Mouse (Mus musculus) hindbrain, embryonic 11.5 days (tissue): ENCODE measurements at regions not wholly inside any gene's neighbourhood (a gene's known extent, or its start where the extent isn't known, plus 50 kb on each side); places are given as distances from the start of the nearest gene placed in this dataset.

Source experiments
- ATAC-seq: fragments of 200-750 bp; cut with Nextera tagmentation; 2 replicates; pipeline ENCODE4 v1.8.0; 2017; ENCODE audit warnings: mild to moderate bottlenecking, moderate TSS enrichment, moderate library complexity; ENCODE audit not compliant: low FRiP score
- DNase-seq: peaks from one replicate; pipeline ENCODE4 v3.0.0-alpha.2; 2015; ENCODE audit warnings: low spot score
- H3K27ac ChIP-seq: fragments of 300-500 bp; sonication (generic); 2 replicates; pipeline ENCODE4 v1.5.1; 2014; ENCODE audit warnings: mild to moderate bottlenecking, low read depth, low read length
- H3K27me3 ChIP-seq: fragments of 300-500 bp; sonication (generic); 2 replicates; pipeline ENCODE4 v1.6.1; 2014; ENCODE audit warnings: mild to moderate bottlenecking, low read length, moderate library complexity, mixed read lengths; ENCODE audit not compliant: control insufficient read depth, insufficient read depth
- H3K36me3 ChIP-seq: fragments of 300-500 bp; sonication (generic); 2 replicates; pipeline ENCODE4 v1.6.1; 2014; ENCODE audit warnings: mild to moderate bottlenecking, low read length, moderate library complexity, mixed read lengths; ENCODE audit not compliant: control insufficient read depth, insufficient read depth
- H3K4me1 ChIP-seq: fragments of 300-500 bp; sonication (generic); replicated peaks from 2 replicates; pipeline ENCODE4 v1.6.1; 2014; ENCODE audit warnings: low read length, mixed read lengths; ENCODE audit not compliant: control insufficient read depth, insufficient read depth
- H3K4me2 ChIP-seq: fragments of 300-500 bp; sonication (generic); replicated peaks from 2 replicates; pipeline ENCODE4 v1.6.1; 2014; ENCODE audit warnings: mild to moderate bottlenecking, low read depth, low read length
- H3K4me3 ChIP-seq: fragments of 300-500 bp; sonication (generic); 2 replicates; pipeline ENCODE4 v1.5.1; 2014; ENCODE audit warnings: low read depth, low read length
- H3K9ac ChIP-seq: fragments of 300-500 bp; sonication (generic); 2 replicates; pipeline ENCODE4 v1.6.1; 2014; ENCODE audit warnings: low read depth, low read length
- H3K9me3 ChIP-seq: fragments of 300-500 bp; sonication (generic); 2 replicates; pipeline ENCODE4 v1.6.1; 2016; ENCODE audit warnings: low read length; ENCODE audit not compliant: control insufficient read depth
- whole genome bisulfite sequencing: fragments of 180-500 bp; shearing (Covaris S2); extraction: QIAGEN DNeasy Blood & Tissue Kit; methylation state at CpG from one replicate; pipeline ENCODE4 v1.1.7; 2014; 5-methylcytosine and 5-hydroxymethylcytosine counted together

GRCm38 (mm10) chr7:73629182-73629581 lies 87.6 kb upstream of the Chd2 start:
- no peaks in the 10 kb centered on the region for H3K9me3 ChIP-seq
- H3K27ac ChIP-seq: no peak overlapping the region
- ATAC-seq: no peak
- no peak for DNase-seq
- 94% methylated on average over 2 of the region's 2 CpGs for WGBS
- no peak overlapping the region for H3K9ac ChIP-seq
- H3K36me3 ChIP-seq: no peaks in the 10 kb centered on the region
- no peak overlapping the region for H3K4me2 ChIP-seq
- H3K27me3 ChIP-seq: peaks cover 6% of the 10 kb centered on the region; the same call in 1 of the 2 replicates
- H3K4me3 ChIP-seq: no peak overlapping the region
- peaks cover 2% of the 10 kb centered on the region; the same call in 1 of the 2 replicates for H3K4me1 ChIP-seq

GRCm38 (mm10) chr7:73628071-73628470 lies 86.4 kb upstream of the Chd2 start:
- Histone ChIP-seq H3K9ac (no peak overlapping the region), H3K27me3 (peaks cover 6% of the 10 kb centered on the region; the same call in 1 of the 2 replicates), H3K4me3 (no peak overlapping the region), H3K4me1 (peaks cover 2% of the 10 kb centered on the region; the same call in 1 of the 2 replicates), H3K27ac (no peak overlapping the region), H3K36me3 (no peaks in the 10 kb centered on the region), H3K9me3 (no peaks in the 10 kb centered on the region), H3K4me2 (no peak overlapping the region)
- WGBS: under 1% methylated on average over 6 of the region's 6 CpGs
- DNase-seq (peak; percentile 83), ATAC-seq (peak; percentile 76)

GRCm38 (mm10) chr7:73626291-73626690 lies 84.7 kb upstream of the Chd2 start:
- Histone ChIP-seq H3K4me3 (no peak overlapping the region), H3K27ac (no peak overlapping the region), H3K9ac (no peak overlapping the region), H3K4me2 (no peak overlapping the region), H3K36me3 (no peaks in the 10 kb centered on the region), H3K27me3 (peaks cover 6% of the 10 kb centered on the region; the same call in 1 of the 2 replicates), H3K9me3 (no peaks in the 10 kb centered on the region), H3K4me1 (peaks cover 2% of the 10 kb centered on the region; the same call in 1 of the 2 replicates)
- ATAC-seq (no peak), DNase-seq (no peak)
- WGBS: 78% methylated on average over 7 of the region's 7 CpGs

- no peak overlapping the region for H3K4me3 ChIP-seq
- H3K27ac ChIP-seq: no peak overlapping the region
- no peak overlapping the region for H3K4me2 ChIP-seq
- H3K36me3 ChIP-seq: no peaks in the 10 kb centered on the region
- peaks cover 2% of the 10 kb centered on the region; the same call in 1 of the 2 replicates for H3K4me1 ChIP-seq
- no peaks in the 10 kb centered on the region for H3K9me3 ChIP-seq
- no peak for DNase-seq
- peaks cover 6% of the 10 kb centered on the region; the same call in 1 of the 2 replicates for H3K27me3 ChIP-seq
- no peak overlapping the region for H3K9ac ChIP-seq
- ATAC-seq: no peak
Observed at GRCm38 (mm10) chr7:73625651-73626050, 84.0 kb upstream of the Chd2 start.

- Histone ChIP-seq H3K9me3 (no peaks in the 10 kb centered on the region), H3K4me1 (0 out of 2 replicates have a peak, but pooled peaks cover 2% of the 10 kb centered on the region), H3K4me2 (no peak overlapping the region), H3K4me3 (no peak overlapping the region), H3K27ac (no peak overlapping the region), H3K27me3 (peaks cover 6% of the 10 kb centered on the region; the same call in 1 of the 2 replicates), H3K9ac (no peak overlapping the region), H3K36me3 (no peaks in the 10 kb centered on the region)
- no peak for ATAC-seq
- no peak for DNase-seq
- WGBS: 80% methylated on average over 6 of the region's 6 CpGs
Observed at GRCm38 (mm10) chr7:73624992-73625391, 83.4 kb upstream of the Chd2 start.

- H3K9me3 ChIP-seq: no peaks in the 10 kb centered on the region
- H3K4me3 ChIP-seq: no peak overlapping the region
- 0 out of 2 replicates have a peak, but pooled peaks cover 2% of the 10 kb centered on the region for H3K4me1 ChIP-seq
- 81% methylated on average over 3 of the region's 3 CpGs for WGBS
- H3K36me3 ChIP-seq: no peaks in the 10 kb centered on the region
- no peak overlapping the region for H3K27ac ChIP-seq
- H3K9ac ChIP-seq: no peak overlapping the region
- H3K27me3 ChIP-seq: peaks cover 5% of the 10 kb centered on the region; the same call in 1 of the 2 replicates
- ATAC-seq (no peak), DNase-seq (no peak)
- H3K4me2 ChIP-seq: no peak overlapping the region
Observed at GRCm38 (mm10) chr7:73624093-73624600, 82.5 kb upstream of the Chd2 start.

GRCm38 (mm10) chr7:73622468-73622867 lies 80.8 kb upstream of the Chd2 start:
- Histone ChIP-seq H3K9me3 (no peaks in the 10 kb centered on the region), H3K9ac (no peak overlapping the region), H3K36me3 (no peaks in the 10 kb centered on the region), H3K4me2 (no peak overlapping the region), H3K4me3 (no peak overlapping the region), H3K4me1 (no peaks in the 10 kb centered on the region), H3K27ac (no peak overlapping the region), H3K27me3 (no peaks in the 10 kb centered on the region)
- 68% methylated on average over 2 of the region's 2 CpGs for WGBS
- ATAC-seq (no peak), DNase-seq (no peak)

GRCm38 (mm10) chr7:73620341-73620740 lies 78.7 kb upstream of the Chd2 start:
- DNase-seq (no peak), ATAC-seq (no peak)
- Histone ChIP-seq H3K36me3 (no peaks in the 10 kb centered on the region), H3K27me3 (no peaks in the 10 kb centered on the region), H3K4me3 (no peak overlapping the region), H3K4me2 (no peak overlapping the region), H3K9me3 (no peaks in the 10 kb centered on the region), H3K9ac (no peak overlapping the region), H3K4me1 (peaks cover 3% of the 10 kb centered on the region), H3K27ac (no peak overlapping the region)
- WGBS: 90% methylated on average over 9 of the region's 9 CpGs

GRCm38 (mm10) chr7:73618758-73619416 lies 77.3 kb upstream of the Chd2 start:
- no peak for DNase-seq
- no peaks in the 10 kb centered on the region for H3K27me3 ChIP-seq

More at GRCm38 (mm10) chr7:73618758-73619416, 77.3 kb upstream of the Chd2 start:
- H3K4me2 ChIP-seq: peak overlapping the region; percentile 69
- peak overlapping the region; percentile 61 for H3K4me3 ChIP-seq
- peak overlapping the region; percentile 82 for H3K9ac ChIP-seq
- peak overlapping the region; percentile 100 for H3K27ac ChIP-seq
- H3K9me3 ChIP-seq: no peaks in the 10 kb centered on the region
- H3K36me3 ChIP-seq: no peaks in the 10 kb centered on the region
- ATAC-seq: peak; percentile 58
- WGBS: 16% methylated on average over 25 of the region's 25 CpGs
- H3K4me1 ChIP-seq: peaks cover 3% of the 10 kb centered on the region
